Mouse (Mus musculus): Measurements from ENCODE around the gene Phpt1.

The Phpt1 gene

GRCm38 (mm10) chr2:25574579-25575431, at the start of gene Phpt1, which contains the start of gene Mamdc4:
Phpt1 (minus strand) TSS chr2:25575224.
Mamdc4 (minus strand) TSS chr2:25574845.
- peak; percentile 93 for DNase-seq

GRCm38 (mm10) chr2:25621229-25622200, 46.5 kb upstream of the Phpt1 start, which contains the start of gene Tmem141:
Tmem141 (minus strand) TSS chr2:25622005.
- DNase-seq, result peak; percentile 86

- no peak for DNase-seq
Observed at GRCm38 (mm10) chr2:25620852-25621228, 45.8 kb upstream of the Phpt1 start.

GRCm38 (mm10) chr2:25620386-25620785, 45.4 kb upstream of the Phpt1 start:
- DNase-seq, result no peak

- no peak for DNase-seq
Observed at GRCm38 (mm10) chr2:25617578-25617977, 42.6 kb upstream of the Phpt1 start, which contains the start of gene Ccdc183. Ccdc183 (minus strand) TSS chr2:25617678.

- DNase-seq, result no peak
Observed at GRCm38 (mm10) chr2:25616398-25616797, 41.4 kb upstream of the Phpt1 start.

GRCm38 (mm10) chr2:25608671-25609070, 33.6 kb upstream of the Phpt1 start:
- DNase-seq, result no peak

- DNase-seq, result peak; percentile 91
Observed at GRCm38 (mm10) chr2:25607761-25608622, 33.0 kb upstream of the Phpt1 start, which contains the start of gene Rabl6. Rabl6 (minus strand) TSS chr2:25608521.

- no peak for DNase-seq
Observed at GRCm38 (mm10) chr2:25602526-25602925, 27.5 kb upstream of the Phpt1 start.

- no peak for DNase-seq
Observed at GRCm38 (mm10) chr2:25600037-25600436, 25.0 kb upstream of the Phpt1 start.

GRCm38 (mm10) chr2:25598749-25599148, 23.7 kb upstream of the Phpt1 start:
- no peak for DNase-seq

- DNase-seq, result no peak
Observed at GRCm38 (mm10) chr2:25596765-25597510, 21.9 kb upstream of the Phpt1 start.

GRCm38 (mm10) chr2:25591863-25592262, 16.8 kb upstream of the Phpt1 start:
- DNase-seq, result peak; percentile 32

- peak; percentile 6 for DNase-seq
Observed at GRCm38 (mm10) chr2:25588227-25588907, 13.3 kb upstream of the Phpt1 start.

GRCm38 (mm10) chr2:25587290-25587689, 12.3 kb upstream of the Phpt1 start:
- peak; percentile 4 for DNase-seq

GRCm38 (mm10) chr2:25585601-25586000, 10.6 kb upstream of the Phpt1 start:
- DNase-seq, result peak; percentile 16

- DNase-seq, result no peak
Observed at GRCm38 (mm10) chr2:25584856-25585255, 9.8 kb upstream of the Phpt1 start.

- DNase-seq, result no peak
Observed at GRCm38 (mm10) chr2:25584152-25584551, 9.1 kb upstream of the Phpt1 start.

- DNase-seq, result peak; percentile 15
Observed at GRCm38 (mm10) chr2:25583571-25583970, 8.5 kb upstream of the Phpt1 start.

GRCm38 (mm10) chr2:25583120-25583481, 8.1 kb upstream of the Phpt1 start:
- DNase-seq, result peak; percentile 22
